Mouse (Mus musculus) G1E (cell line): ENCODE results near the gene Map4k4. TPM values are rescaled to one million over a fixed set of nuclear protein-coding genes. Genes with fewer than 3 reads are reported as not detected.

Source experiments
- ATAC-seq: 2 replicates; pipeline ENCODE4 v1.8.0; 2016; ENCODE audit warnings: mild to moderate bottlenecking; ENCODE audit not compliant: insufficient number of reproducible peaks, poor library complexity, low FRiP score, severe bottlenecking; ENCODE audit errors: extremely low read depth
- DNase-seq: peaks from one replicate; pipeline ENCODE4 v3.0.0; 2012; ENCODE audit warnings: low spot score
- H3K27me3 ChIP-seq: 2 replicates; pipeline ENCODE4 v1.6.1; 2012; ENCODE audit warnings: mild to moderate bottlenecking, low read length, inconsistent platforms; ENCODE audit not compliant: insufficient read depth
- H3K36me3 ChIP-seq: replicated peaks from 2 replicates; pipeline ENCODE3; 2012; ENCODE audit warnings: mild to moderate bottlenecking, inconsistent platforms
- H3K4me1 ChIP-seq: 2 replicates; pipeline ENCODE4 v1.6.1; 2012; ENCODE audit warnings: low read depth, low read length, inconsistent platforms, mixed read lengths; ENCODE audit not compliant: insufficient read depth
- H3K4me3 ChIP-seq: 2 replicates; pipeline ENCODE4 v1.5.1; 2012; ENCODE audit warnings: low read depth, mild to moderate bottlenecking, inconsistent platforms, low read length, moderate library complexity, mixed read lengths
- H3K9me3 ChIP-seq: replicated peaks from 2 replicates; pipeline ENCODE4 v1.6.1; 2012; ENCODE audit warnings: inconsistent platforms
- CTCF ChIP-seq: IDR thresholded peaks from 2 replicates; pipeline ENCODE4 v1.5.1; 2012; ENCODE audit warnings: low read depth, low read length, inconsistent platforms, mixed read lengths
- GATA1 ChIP-seq: IDR thresholded peaks from 2 replicates; pipeline ENCODE4 v1.6.1; 2012; ENCODE audit warnings: borderline replicate concordance, low read length, inconsistent platforms, mixed read lengths
- GATA2 ChIP-seq: IDR thresholded peaks from 2 replicates; pipeline ENCODE4 v1.6.1; 2012; ENCODE audit warnings: low read depth, low read length, inconsistent platforms, borderline replicate concordance
- POLR2AphosphoS5 ChIP-seq: IDR thresholded peaks from 2 replicates; pipeline ENCODE4 v1.6.1; 2012; ENCODE audit warnings: low read depth, low read length, inconsistent platforms; ENCODE audit not compliant: insufficient replicate concordance
- TAL1 ChIP-seq: conservative IDR thresholded peaks from 2 replicates; pipeline ENCODE4 v1.6.1; 2012; ENCODE audit warnings: low read depth, low read length, inconsistent platforms, mixed read lengths
- polyA plus RNA-seq: library from polyadenylated mRNA; stranded (reverse); fragments of >175 nt; gene quantifications from 2 replicates; pipeline ENCODE4 v1.2.3, GENCODE M21; 2012
- total RNA-seq, 2 experiments: library from RNA; stranded (forward) in 1 of 2; stranded (reverse) in 1 of 2; fragments of 200-1000 nt in 1 of 2; fragments of >200 nt in 1 of 2; fragmentation: Nextera tagmentation in 1 of 2; gene quantifications; 2 replicates each; pipeline ENCODE4 v1.2.3; 2014 to 2017

Map4k4 gene
- total and polyA plus RNA-seq, 3 experiments, result 0.01 to 0.93 TPM; not detected in 1

DNA sequence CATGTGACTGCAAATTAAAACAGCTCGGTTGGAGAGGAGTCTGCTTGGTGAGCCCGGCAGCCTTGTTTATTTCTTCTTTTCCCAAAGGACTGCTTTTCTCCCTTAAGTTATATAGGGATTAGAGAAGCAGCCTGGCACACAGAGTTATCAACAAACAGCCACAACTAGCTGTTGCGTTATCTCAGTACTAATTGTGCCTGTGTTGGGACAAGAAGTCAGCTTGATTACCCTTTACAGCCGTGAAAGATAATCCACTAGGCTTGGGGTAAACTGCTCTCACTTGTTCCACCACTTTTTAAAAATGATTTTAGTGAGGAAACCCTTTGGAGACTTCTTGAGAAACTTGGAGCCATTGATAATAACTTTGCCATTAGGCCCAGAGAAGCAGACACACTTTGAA is 36.9 kb downstream of the Map4k4 start:
- TF ChIP-seq GATA2 (no peak), GATA1 (no peak), TAL1 (no peak), CTCF (no peak), POLR2AphosphoS5 (no peak)
- DNase-seq, result no peak
- Histone ChIP-seq H3K9me3 (no peaks in the 10 kb centered on the region), H3K27me3 (peaks cover 5% of the 10 kb centered on the region; the same call in 1 of the 2 replicates), H3K4me1 (peaks cover 5% of the 10 kb centered on the region), H3K36me3 (no peaks in the 10 kb centered on the region), H3K4me3 (no peak overlapping the region)
- ATAC-seq, result no peak

- TF ChIP-seq TAL1 (no peak), CTCF (no peak)
- Histone ChIP-seq H3K9me3 (no peaks in the 10 kb centered on the region), H3K4me3 (no peak overlapping the region), H3K27me3 (peaks cover 5% of the 10 kb centered on the region; the same call in 1 of the 2 replicates), H3K4me1 (peaks cover 5% of the 10 kb centered on the region), H3K36me3 (no peaks in the 10 kb centered on the region)
- ATAC-seq (no peak), DNase-seq (no peak)
Measured at GRCm38 (mm10) chr1:39939401-39939800, 38.7 kb downstream of the Map4k4 start.

GRCm38 (mm10) chr1:39940342-39940741 is 39.6 kb downstream of the Map4k4 start:
- TF ChIP-seq TAL1, result no peak
- TF ChIP-seq POLR2AphosphoS5, result no peak
- TF ChIP-seq GATA2, result no peak
- no peak for TF ChIP-seq GATA1
- TF ChIP-seq CTCF, result no peak
- Histone ChIP-seq H3K4me3 (no peak overlapping the region), H3K4me1 (peaks cover 5% of the 10 kb centered on the region), H3K27me3 (peaks cover 5% of the 10 kb centered on the region; the same call in 1 of the 2 replicates), H3K36me3 (no peaks in the 10 kb centered on the region), H3K9me3 (no peaks in the 10 kb centered on the region)
- ATAC-seq (no peak), DNase-seq (no peak)

- ATAC-seq, result no peak
- no peaks in the 10 kb centered on the region for H3K36me3 ChIP-seq
- TF ChIP-seq GATA2 (no peak), CTCF (no peak), POLR2AphosphoS5 (no peak), TAL1 (no peak), GATA1 (no peak)
- no peak for DNase-seq
- no peaks in the 10 kb centered on the region for H3K9me3 ChIP-seq
- peaks cover 3% of the 10 kb centered on the region; the same call in 1 of the 2 replicates for H3K27me3 ChIP-seq
- H3K4me1 ChIP-seq, result peaks cover under 1% of the 10 kb centered on the region
- H3K4me3 ChIP-seq, result no peak overlapping the region
Measured at GRCm38 (mm10) chr1:39941237-39942179, 40.8 kb downstream of the Map4k4 start.

- Histone ChIP-seq H3K4me1 (no peaks in the 10 kb centered on the region), H3K27me3 (peaks cover 7% of the 10 kb centered on the region; the same call in 1 of the 2 replicates), H3K36me3 (no peaks in the 10 kb centered on the region), H3K4me3 (no peak overlapping the region), H3K9me3 (no peaks in the 10 kb centered on the region)
- ATAC-seq (no peak), DNase-seq (no peak)
- TF ChIP-seq GATA1, result no peak
- no peak for TF ChIP-seq GATA2
- TF ChIP-seq TAL1, result no peak
- no peak for TF ChIP-seq CTCF
- TF ChIP-seq POLR2AphosphoS5, result no peak
Measured at GRCm38 (mm10) chr1:39942935-39943334, 42.2 kb downstream of the Map4k4 start.

DNA sequence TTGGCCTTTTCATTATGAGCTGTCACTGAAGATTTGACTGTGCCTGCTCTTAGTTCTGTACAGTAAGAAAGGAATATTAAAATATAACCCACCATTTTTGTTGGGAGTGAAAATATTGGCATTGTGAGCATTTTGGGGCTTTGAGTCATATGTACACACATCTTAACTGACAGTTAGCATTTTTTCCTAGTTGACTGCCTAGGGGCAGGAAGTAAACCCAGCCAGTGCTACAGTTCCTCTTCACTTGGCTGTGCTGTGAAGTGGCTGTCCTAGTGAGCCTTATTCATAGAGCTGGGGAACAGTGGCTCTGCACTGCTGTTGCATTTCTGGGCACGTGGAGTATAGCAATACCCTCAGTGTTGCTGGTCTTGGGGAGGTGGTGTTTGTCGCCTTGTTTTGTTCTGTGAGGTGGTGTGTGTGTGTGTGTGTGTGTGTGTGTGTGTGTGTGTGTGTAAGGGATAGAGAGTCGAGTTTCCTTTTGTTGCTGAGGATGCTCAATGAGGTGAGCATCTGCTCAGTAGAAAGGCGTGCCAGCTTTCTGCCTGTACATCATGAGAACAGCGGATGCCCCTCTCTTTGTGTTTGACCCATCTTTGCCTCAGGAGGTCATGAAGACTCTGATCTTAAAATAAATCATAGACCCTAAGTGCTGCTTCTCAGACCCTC is 43.7 kb downstream of the Map4k4 start:
- TF ChIP-seq GATA2, result no peak
- no peak for TF ChIP-seq POLR2AphosphoS5
- TF ChIP-seq GATA1, result no peak
- TF ChIP-seq TAL1, result no peak
- no peak for TF ChIP-seq CTCF
- Histone ChIP-seq H3K27me3 (peaks cover 4% of the 10 kb centered on the region; the same call in 1 of the 2 replicates), H3K4me3 (no peak overlapping the region), H3K9me3 (no peaks in the 10 kb centered on the region), H3K36me3 (no peaks in the 10 kb centered on the region), H3K4me1 (no peaks in the 10 kb centered on the region)
- ATAC-seq, result no peak
- DNase-seq, result no peak
